Mouse (Mus musculus): ENCODE data around the gene Mast4. TPM values are rescaled to one million over a fixed set of nuclear protein-coding genes. Genes with fewer than 3 reads are reported as not detected.

The Mast4 gene
- total and polyA plus RNA-seq, 3 experiments, result 0.99 to 7.4 (median 6.1) TPM

DNA sequence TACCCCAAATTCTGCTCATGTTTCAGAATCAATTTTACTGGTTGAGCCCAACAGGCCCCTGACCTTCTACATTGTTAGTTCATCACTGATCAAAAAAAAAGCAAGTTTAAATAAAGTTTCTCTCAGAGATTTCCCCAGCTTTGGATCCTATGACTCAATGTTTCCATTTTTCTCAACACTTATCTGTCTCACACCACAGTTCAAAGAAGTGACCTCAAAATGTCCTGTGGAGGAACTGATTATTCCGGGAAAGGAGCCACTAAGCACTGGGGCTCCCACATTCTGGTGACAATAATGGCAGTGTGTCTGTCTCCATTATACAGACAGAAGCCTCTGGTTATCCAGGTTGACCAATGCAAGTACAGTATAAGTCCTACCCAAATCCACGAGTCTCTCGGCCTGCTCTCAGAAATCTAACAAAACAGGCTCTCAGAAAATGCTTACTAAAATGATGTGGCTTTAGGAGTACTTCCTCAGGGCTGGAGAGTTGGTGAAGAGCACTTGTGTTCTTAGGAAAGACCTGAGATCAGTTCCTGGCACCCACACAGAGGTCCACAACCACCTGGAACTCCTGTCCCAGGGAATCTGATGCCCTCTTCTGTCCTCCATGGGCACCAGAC is 319.1 kb downstream of the Mast4 start:
- Histone ChIP-seq H3K79me2 (replicated peaks; ENCODE audit: control insufficient read depth, extremely low read depth, insufficient read depth, poor library complexity, severe bottlenecking) (no peaks in the 10 kb centered on the region), H3K4me2 (ENCODE audit: insufficient read depth, low read depth, poor library complexity, severe bottlenecking) (no peak overlapping the region), H3K4me3 (replicated peaks in 1 of 3; ENCODE audit: low read depth in 2 of 3, low read length in 2 of 3, poor library complexity in 1 of 3) (no peak overlapping the region), H3K36me3 (replicated peaks in 1 of 2; ENCODE audit: control insufficient read depth in 1 of 2, insufficient read depth in 1 of 2, low read length in 1 of 2) (no peaks in the 10 kb centered on the region), H3K27me3 (replicated peaks) (no peaks in the 10 kb centered on the region), H3K27ac (ENCODE audit: insufficient read depth, low read depth) (no peak overlapping the region), H3K4me1 (ENCODE audit: control insufficient read depth in 1 of 2, insufficient read depth in 2 of 2) (no peaks in the 10 kb centered on the region), H3K9me3 (replicated peaks; ENCODE audit: low read length) (no peaks in the 10 kb centered on the region), H3K9ac (ENCODE audit: insufficient read depth, low read depth) (no peak overlapping the region)
- DNase-seq (ENCODE audit: extremely low read depth), result no peak
- in situ Hi-C loops (cut with MboI; ENCODE audit: low pct_ligation_motif_present, low pct_unique_long_range_greater_than_20kb, low sequenced_read_pairs), result no loop called here
- TF ChIP-seq SMC3 (IDR thresholded peaks at IDR 0.05; ENCODE audit: low read depth, low read length), result no peak
- TF ChIP-seq JUND (conservative IDR thresholded peaks at IDR 0.05; ENCODE audit: low read depth, low read length), result peak; percentile 35; the same call in 1 of the 2 replicates
- dilution Hi-C loops (cut with MboI; ENCODE audit: extremely low pct_ligation_motif_present, extremely low pct_unique_long_range_greater_than_20kb, low sequenced_read_pairs), result no loop called here

DNA sequence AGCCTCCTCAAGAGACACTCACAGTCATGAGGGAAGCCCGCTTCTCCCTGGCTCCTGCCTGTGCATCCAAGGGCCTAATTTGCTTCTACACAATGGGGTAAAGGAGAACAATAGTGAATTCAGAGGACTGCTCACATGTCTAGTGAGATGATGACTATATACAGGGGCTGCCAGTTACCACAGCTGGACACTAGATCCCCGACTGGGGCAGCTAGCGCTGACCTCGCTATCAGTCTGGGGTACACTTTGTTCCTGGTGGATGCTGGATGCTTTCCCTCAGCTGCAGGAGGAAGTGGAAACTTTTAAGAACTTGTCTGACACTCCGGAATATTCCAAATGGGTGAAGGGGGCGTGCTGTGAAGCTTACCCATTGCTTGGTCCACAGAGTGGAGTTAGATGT is 319.7 kb downstream of the Mast4 start:
- Histone ChIP-seq H3K9me3 (replicated peaks; ENCODE audit: low read length) (no peaks in the 10 kb centered on the region), H3K4me1 (ENCODE audit: control insufficient read depth in 1 of 2, insufficient read depth in 2 of 2) (no peaks in the 10 kb centered on the region), H3K27ac (ENCODE audit: insufficient read depth, low read depth) (no peak overlapping the region), H3K27me3 (replicated peaks) (no peaks in the 10 kb centered on the region), H3K4me2 (ENCODE audit: insufficient read depth, low read depth, poor library complexity, severe bottlenecking) (no peak overlapping the region), H3K79me2 (replicated peaks; ENCODE audit: control insufficient read depth, extremely low read depth, insufficient read depth, poor library complexity, severe bottlenecking) (no peaks in the 10 kb centered on the region), H3K9ac (ENCODE audit: insufficient read depth, low read depth) (no peak overlapping the region), H3K4me3 (replicated peaks in 1 of 3; ENCODE audit: low read depth in 2 of 3, low read length in 2 of 3, poor library complexity in 1 of 3) (no peak overlapping the region), H3K36me3 (replicated peaks in 1 of 2; ENCODE audit: control insufficient read depth in 1 of 2, insufficient read depth in 1 of 2, low read length in 1 of 2) (no peaks in the 10 kb centered on the region)
- DNase-seq (ENCODE audit: extremely low read depth), result no peak
- dilution Hi-C loops (cut with MboI; ENCODE audit: extremely low pct_ligation_motif_present, extremely low pct_unique_long_range_greater_than_20kb, low sequenced_read_pairs), result no loop called here
- TF ChIP-seq CHD2 (IDR thresholded peaks at IDR 0.05; ENCODE audit: low read length) (no peak), NELFE (IDR thresholded peaks at IDR 0.05; ENCODE audit: low read depth, low read length) (no peak), MEF2A (IDR thresholded peaks at IDR 0.05; ENCODE audit: borderline replicate concordance, low read depth, low read length) (no peak), GABPA (IDR thresholded peaks at IDR 0.05; ENCODE audit: insufficient replicate concordance, low read depth, low read length) (no peak), ZMIZ1 (IDR thresholded peaks at IDR 0.05; ENCODE audit: low read depth, low read length) (no peak), SMC3 (IDR thresholded peaks at IDR 0.05; ENCODE audit: low read depth, low read length) (no peak), NRF1 (IDR thresholded peaks at IDR 0.05; ENCODE audit: low read depth, low read length) (no peak)
- in situ Hi-C loops (cut with MboI; ENCODE audit: low pct_ligation_motif_present, low pct_unique_long_range_greater_than_20kb, low sequenced_read_pairs), result no loop called here

DNA sequence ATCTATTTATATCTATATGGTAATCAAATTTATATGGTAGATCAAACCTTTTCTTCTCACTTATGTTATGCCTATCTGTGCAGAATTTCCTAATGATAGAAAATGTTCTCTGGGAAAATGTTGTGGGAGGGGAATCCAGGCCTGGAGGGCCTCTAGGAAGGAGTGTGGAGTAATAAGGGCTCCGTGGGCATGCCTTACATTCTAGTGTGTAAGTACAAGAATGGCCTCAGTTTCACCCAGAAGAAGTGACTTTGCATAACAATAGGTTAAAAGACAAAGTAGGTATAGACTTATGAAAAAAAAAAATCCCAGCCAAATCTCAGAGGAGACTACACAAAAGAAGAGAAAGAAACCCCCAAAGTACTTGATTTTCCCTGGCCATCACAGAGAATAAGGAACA is 320.1 kb downstream of the Mast4 start:
- Histone ChIP-seq H3K9me3 (replicated peaks; ENCODE audit: low read length) (no peaks in the 10 kb centered on the region), H3K27me3 (replicated peaks) (no peaks in the 10 kb centered on the region), H3K4me2 (ENCODE audit: insufficient read depth, low read depth, poor library complexity, severe bottlenecking) (no peak overlapping the region), H3K36me3 (replicated peaks in 1 of 2; ENCODE audit: control insufficient read depth in 1 of 2, insufficient read depth in 1 of 2, low read length in 1 of 2) (no peaks in the 10 kb centered on the region), H3K79me2 (replicated peaks; ENCODE audit: control insufficient read depth, extremely low read depth, insufficient read depth, poor library complexity, severe bottlenecking) (no peaks in the 10 kb centered on the region), H3K4me1 (ENCODE audit: control insufficient read depth in 1 of 2, insufficient read depth in 2 of 2) (no peaks in the 10 kb centered on the region), H3K9ac (ENCODE audit: insufficient read depth, low read depth) (no peak overlapping the region), H3K4me3 (replicated peaks in 1 of 3; ENCODE audit: low read depth in 2 of 3, low read length in 2 of 3, poor library complexity in 1 of 3) (no peak overlapping the region), H3K27ac (ENCODE audit: insufficient read depth, low read depth) (no peak overlapping the region)
- in situ Hi-C loops (cut with MboI; ENCODE audit: low pct_ligation_motif_present, low pct_unique_long_range_greater_than_20kb, low sequenced_read_pairs) (no loop called here), dilution Hi-C loops (cut with MboI; ENCODE audit: extremely low pct_ligation_motif_present, extremely low pct_unique_long_range_greater_than_20kb, low sequenced_read_pairs) (no loop called here)
- TF ChIP-seq NELFE (IDR thresholded peaks at IDR 0.05; ENCODE audit: low read depth, low read length) (no peak), CHD1 (IDR thresholded peaks at IDR 0.05; ENCODE audit: low read depth, low read length) (no peak), MXI1 (IDR thresholded peaks at IDR 0.05; ENCODE audit: low read depth, low read length) (no peak), JUND (conservative IDR thresholded peaks at IDR 0.05; ENCODE audit: low read depth, low read length) (no peak), USF2 (conservative IDR thresholded peaks at IDR 0.05; ENCODE audit: low read depth, low read length) (no peak), E2F4 (IDR thresholded peaks at IDR 0.05; ENCODE audit: insufficient replicate concordance, low read depth, low read length) (no peak), TCF12 (IDR thresholded peaks at IDR 0.05; ENCODE audit: low read depth, low read length) (no peak), MYC (IDR thresholded peaks at IDR 0.05; ENCODE audit: low read depth, low read length) (no peak), KAT2A (IDR thresholded peaks at IDR 0.05; ENCODE audit: insufficient replicate concordance, low read length) (no peak), CTCF (conservative IDR thresholded peaks at IDR 0.05 in 1 of 2, IDR thresholded peaks at IDR 0.05 in 1 of 2; ENCODE audit: low read depth in 2 of 2, low read length in 2 of 2) (no peak), UBTF (IDR thresholded peaks at IDR 0.05; ENCODE audit: low read depth, low read length) (no peak), MAFK (IDR thresholded peaks at IDR 0.05; ENCODE audit: insufficient replicate concordance, low read length) (no peak)
- no peak for DNase-seq (ENCODE audit: extremely low read depth)

Measured in CH12.LX (cell line).